Mouse (Mus musculus) heart, adult 18-20 months (tissue): ENCODE results near the gene Insr. TPM values are rescaled to one million over a fixed set of nuclear protein-coding genes. Genes with fewer than 3 reads are reported as not detected.
"Not testable (repeated sequence)": the region's sequence is repeated elsewhere in the genome, so short reads cannot be mapped to it uniquely, and the experiment has no call there.

ENCODE experiments used
- DNase-seq, 2 experiments: peaks; one replicate each; pipeline ENCODE4 v3.0.0; 2021 to 2022; ENCODE audit warnings: mixed read lengths in 1 of 2
- total RNA-seq, 2 experiments: library from RNA; stranded (reverse); gene quantifications; 2 replicates each; pipeline ENCODE4 v1.2.3; 2021

Gene Insr
- total RNA-seq, 2 experiments from 2014 or later = 127 to 137 TPM

- DNase-seq = no peak
Observed at GRCm38 (mm10) chr8:3232601-3233000, 46.8 kb downstream of the Insr start.

GRCm38 (mm10) chr8:3230118-3231060 is 49.0 kb downstream of the Insr start:
- DNase-seq = peak in 1 of 2 experiments; percentile 46

- no peak for DNase-seq
Observed at GRCm38 (mm10) chr8:3227423-3227822, 52.0 kb downstream of the Insr start.

GRCm38 (mm10) chr8:3225731-3226130 is 53.7 kb downstream of the Insr start:
- no peak for DNase-seq

- DNase-seq = peak in 1 of 2 experiments; percentile 62
Observed at GRCm38 (mm10) chr8:3225184-3225583, 54.2 kb downstream of the Insr start.

GRCm38 (mm10) chr8:3222636-3222965 is 56.8 kb downstream of the Insr start:
- DNase-seq = no peak

GRCm38 (mm10) chr8:3221960-3222635 is 57.3 kb downstream of the Insr start:
- no peak for DNase-seq

GRCm38 (mm10) chr8:3221047-3221959 is 58.1 kb downstream of the Insr start:
- DNase-seq = peak; percentile 91 to 95

GRCm38 (mm10) chr8:3220502-3220901 is 58.9 kb downstream of the Insr start:
- DNase-seq = peak in 1 of 2 experiments; percentile 59

GRCm38 (mm10) chr8:3219921-3220411 is 59.5 kb downstream of the Insr start:
- no peak for DNase-seq

GRCm38 (mm10) chr8:3219266-3219665 is 60.2 kb downstream of the Insr start:
- DNase-seq = no peak

- no peak for DNase-seq
Observed at GRCm38 (mm10) chr8:3216541-3217092, 62.8 kb downstream of the Insr start.

GRCm38 (mm10) chr8:3215561-3215960 is 63.9 kb downstream of the Insr start:
- DNase-seq = peak; percentile 72 to 83

GRCm38 (mm10) chr8:3214601-3215000 is 64.8 kb downstream of the Insr start:
- no peak for DNase-seq

GRCm38 (mm10) chr8:3211456-3211855 is 68.0 kb downstream of the Insr start:
- peak; percentile 79 to 80 for DNase-seq

- no peak for DNase-seq
Observed at GRCm38 (mm10) chr8:3209960-3210359, 69.5 kb downstream of the Insr start.

GRCm38 (mm10) chr8:3209268-3209667 is 70.1 kb downstream of the Insr start:
- peak; percentile 72 to 85 for DNase-seq

- no peak for DNase-seq
Observed at GRCm38 (mm10) chr8:3208729-3209128, 70.7 kb downstream of the Insr start.

GRCm38 (mm10) chr8:3204758-3205443 is 74.5 kb downstream of the Insr start:
- DNase-seq = no peak

- DNase-seq = no peak
Observed at GRCm38 (mm10) chr8:3202792-3203191, 76.6 kb downstream of the Insr start.

GRCm38 (mm10) chr8:3194297-3194696 is 85.1 kb downstream of the Insr start:
- not testable (repeated sequence) for DNase-seq
